Mouse (Mus musculus): ENCODE results near the gene Gm7073.

DNA sequence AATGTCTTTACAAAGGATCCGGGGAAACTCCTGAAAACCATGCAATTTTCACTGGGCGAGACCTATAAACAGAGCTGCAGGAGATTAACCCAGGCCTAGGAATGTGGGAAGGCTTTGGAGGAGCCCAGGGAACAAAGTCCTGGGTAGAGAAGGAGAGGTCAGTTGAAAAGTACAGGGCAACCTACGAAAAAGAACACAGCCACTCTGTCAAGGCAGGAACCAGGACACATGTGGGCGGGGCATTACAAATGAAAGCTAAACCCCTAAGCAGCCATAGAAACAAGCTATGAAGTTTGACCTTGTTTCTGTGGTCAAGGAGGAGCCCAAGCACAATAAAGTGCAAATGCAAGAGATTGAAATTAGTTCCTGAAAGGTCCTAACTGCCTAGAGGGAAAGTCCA, 133.4 kb downstream of the Gm7073 start:
- TF ChIP-seq CTCF (IDR thresholded peaks at IDR 0.05; ENCODE audit: low read depth) (no peak), EP300 (optimal IDR thresholded peaks at IDR 0.05) (no peak)
